Mouse (Mus musculus): ENCODE results near the gene Gm49395.

GRCm38 (mm10) chr13:115017545-115017944 is 84.2 kb downstream of the Gm49395 start:
- no peak for TF ChIP-seq CTCF (IDR thresholded peaks at IDR 0.05; ENCODE audit: control insufficient read depth, insufficient read depth, low read length)
- TF ChIP-seq POLR2A (IDR thresholded peaks at IDR 0.05; ENCODE audit: borderline replicate concordance, control insufficient read depth, low read depth, low read length), result no peak
